Mouse (Mus musculus) heart, embryonic 13.5 days (tissue): Measurements from ENCODE around the gene Hepacam. TPM values are rescaled to one million over a fixed set of nuclear protein-coding genes. Genes with fewer than 3 reads are reported as not detected.

Source experiments
- polyA plus RNA-seq: library from polyadenylated mRNA; unstranded; fragments of >200 nt; fragmentation: Nextera tagmentation; extraction: Ambion mirVana; gene quantifications from 2 replicates; pipeline ENCODE4 v1.2.1, GENCODE M21; 2015

The Hepacam gene
- polyA plus RNA-seq, 1 experiment from 2014 or later, result 0.07 TPM

Other genes starting within 250 kb of the Hepacam start
- gene Pknox2, start 219.9 kb upstream of the Hepacam start, polyA plus RNA-seq, result 4.9 and 5.7 TPM in 2 replicates
- 7.5 and 8.7 TPM in 2 replicates for gene Tmem218, start 159.1 kb upstream of the Hepacam start, polyA plus RNA-seq
- 1.3 and 1.4 TPM in 2 replicates for gene Slc37a2, start 111.6 kb upstream of the Hepacam start, polyA plus RNA-seq
- gene Ccdc15, start 18.9 kb upstream of the Hepacam start, polyA plus RNA-seq, result 3.6 and 4.7 TPM in 2 replicates
- 7.4 and 8.8 TPM in 2 replicates for gene Robo4, start 34.5 kb downstream of the Hepacam start, polyA plus RNA-seq
- gene Robo3, start 65.9 kb downstream of the Hepacam start, polyA plus RNA-seq, result 0.14 and 0.17 TPM in 2 replicates
- 14.3 and 14.7 TPM in 2 replicates for gene Msantd2, start 122.0 kb downstream of the Hepacam start, polyA plus RNA-seq
- gene Esam, start 160.7 kb downstream of the Hepacam start, polyA plus RNA-seq, result 69.9 and 76.5 TPM in 2 replicates
- 1.4 and 1.6 TPM in 2 replicates for gene Vsig2, start 171.9 kb downstream of the Hepacam start, polyA plus RNA-seq
- gene Nrgn, start 185.6 kb downstream of the Hepacam start, polyA plus RNA-seq, result 5.5 and 5.8 TPM in 2 replicates
- 9.6 and 10.1 TPM in 2 replicates for gene Siae, start 188.3 kb downstream of the Hepacam start, polyA plus RNA-seq
- gene Spa17, start 246.4 kb downstream of the Hepacam start, polyA plus RNA-seq, result 4.3 and 8.2 TPM in 2 replicates